Mouse (Mus musculus): ENCODE results near the gene Scamp3.

Gene Scamp3

GRCm38 (mm10) chr3:89227307-89228179, 50.3 kb downstream of the Scamp3 start:
- peak; percentile 88 for DNase-seq (ENCODE audit: low spot score)

DNA sequence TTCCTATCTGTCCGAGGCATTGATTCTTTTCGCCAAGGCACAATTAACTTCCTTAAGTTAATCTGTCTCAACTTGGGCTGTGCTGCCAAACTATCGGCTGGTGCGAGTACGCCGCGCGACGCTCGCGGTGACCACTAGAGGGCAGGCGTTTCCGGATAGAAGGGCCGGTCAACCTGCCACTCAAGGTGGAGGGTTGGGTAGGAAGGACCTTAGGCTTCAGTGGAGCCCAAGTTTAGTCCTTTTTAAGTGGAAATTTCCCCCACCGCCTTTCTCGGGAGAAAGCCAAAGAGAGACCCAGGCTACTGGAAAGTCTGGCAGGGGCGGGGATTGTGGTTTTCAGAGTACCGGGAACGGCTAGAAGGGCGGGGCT, 50.9 kb downstream of the Scamp3 start:
- peak; percentile 93 for DNase-seq (ENCODE audit: low spot score)

DNA sequence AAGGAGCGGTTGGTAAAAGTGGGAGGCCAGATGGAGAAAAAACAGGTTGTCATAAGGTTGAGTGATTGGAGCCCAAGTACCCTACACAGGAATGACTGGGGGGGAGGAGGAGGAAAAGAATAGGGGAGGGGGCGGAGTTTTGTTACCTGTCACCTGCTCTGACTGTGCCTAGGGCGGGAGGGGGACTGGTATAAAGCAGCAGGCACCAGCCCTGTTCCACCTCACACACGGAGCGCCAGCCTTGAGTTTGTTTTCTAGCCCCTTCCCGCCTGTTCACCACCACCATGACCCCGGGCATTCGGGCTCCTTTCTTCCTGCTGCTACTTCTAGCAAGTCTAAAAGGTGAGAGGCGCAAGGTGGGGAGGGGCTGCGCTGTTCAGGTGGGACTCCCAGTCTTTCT, 51.6 kb downstream of the Scamp3 start, which contains the start of gene Muc1:
Gene Muc1, plus strand, starts transcription at position 222 of the 400 bp plus-strand sequence.
- no peak for DNase-seq (ENCODE audit: low spot score)

DNA sequence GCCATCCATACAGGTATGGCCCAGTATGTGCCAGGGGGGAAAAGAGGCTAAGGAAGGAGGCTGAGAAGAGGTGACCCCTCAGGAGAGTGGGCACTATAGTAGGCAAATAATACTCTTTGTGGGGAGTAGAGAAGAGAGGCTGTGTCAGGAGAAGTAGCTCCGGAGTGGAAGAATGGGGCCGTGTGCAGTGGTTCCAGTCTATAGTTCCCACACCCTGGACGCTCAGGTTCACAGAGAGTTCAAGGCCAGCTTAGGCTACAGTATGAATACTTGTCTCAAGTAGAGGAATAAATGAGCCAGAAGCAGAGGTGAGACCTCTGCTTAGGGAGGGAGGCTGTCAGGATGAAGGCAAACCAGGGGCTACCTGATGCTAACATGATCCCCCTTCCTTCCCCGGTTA, 52.0 kb downstream of the Scamp3 start:
- DNase-seq (ENCODE audit: low spot score) = no peak

DNA sequence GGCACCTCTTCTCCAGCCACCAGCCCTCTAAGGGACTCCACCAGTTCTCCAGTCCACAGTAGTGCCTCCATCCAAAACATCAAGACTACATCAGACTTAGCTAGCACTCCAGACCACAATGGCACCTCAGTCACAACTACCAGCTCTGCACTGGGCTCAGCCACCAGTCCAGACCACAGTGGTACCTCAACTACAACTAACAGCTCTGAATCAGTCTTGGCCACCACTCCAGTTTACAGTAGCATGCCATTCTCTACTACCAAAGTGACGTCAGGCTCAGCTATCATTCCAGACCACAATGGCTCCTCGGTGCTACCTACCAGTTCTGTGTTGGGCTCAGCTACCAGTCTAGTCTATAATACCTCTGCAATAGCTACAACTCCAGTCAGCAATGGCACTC, 53.3 kb downstream of the Scamp3 start:
- no peak for DNase-seq (ENCODE audit: low spot score)

GRCm38 (mm10) chr3:89231345-89231744, 54.1 kb downstream of the Scamp3 start:
- no peak for DNase-seq (ENCODE audit: low spot score)

- DNase-seq (ENCODE audit: low spot score) = no peak
These were observed 54.6 kb downstream of the Scamp3 start for GRCm38 (mm10) chr3:89231772-89232275.

Measured in testis, postnatal 10 days (tissue).